43 mouse cellular contexts compared by ENCODE assay signal in genomic region chr2:154757691-154758090, GRCm38 (mm10). TPM values are rescaled to one million over a fixed set of nuclear protein-coding genes. Genes with fewer than 3 reads are reported as not detected.
"Had no signal": no experiment of that assay in that cellular context is flagged by ENCODE, and none has a peak within 500 bp of the region (broad histone marks: within the 10 kb centered on the region; RNA-seq: fewer than 3 reads in every experiment).

No protein-coding gene starts in this region.

- H3K4me1 ChIP-seq: heart, embryonic 15.5 days; hindbrain, embryonic 12.5 days; hindbrain, embryonic 15.5 days; kidney, embryonic 15.5 days had no signal

- H3K4me3 ChIP-seq: heart, adult 2 months; heart, embryonic 13.5 days; heart, embryonic 15.5 days; hindbrain, embryonic 12.5 days; hindbrain, embryonic 15.5 days; kidney, embryonic 15.5 days; limb, embryonic 13.5 days; limb, embryonic 15.5 days; liver, embryonic 12.5 days had no signal

- H3K9ac ChIP-seq: heart, embryonic 13.5 days; heart, embryonic 15.5 days; hindbrain, embryonic 12.5 days; hindbrain, embryonic 15.5 days; kidney, embryonic 15.5 days; limb, embryonic 13.5 days; limb, embryonic 15.5 days; liver, embryonic 12.5 days; liver, embryonic 14.5 days had no signal

- H3K27ac ChIP-seq: heart, adult 2 months; heart, embryonic 13.5 days; heart, embryonic 15.5 days; hindbrain, embryonic 12.5 days; hindbrain, embryonic 15.5 days; hindbrain, postnatal 0 days; kidney, embryonic 15.5 days; kidney, postnatal 0 days; limb, embryonic 15.5 days; liver, embryonic 12.5 days; liver, embryonic 14.5 days had no signal

- H3K9me3 ChIP-seq: heart, embryonic 13.5 days; heart, embryonic 15.5 days; hindbrain, embryonic 15.5 days; kidney, embryonic 15.5 days; limb, embryonic 15.5 days; liver, embryonic 12.5 days had no signal

- DNase-seq: gastrocnemius, postnatal 14 days; gastrocnemius, postnatal 36 days; heart, adult 11 months; heart, adult 2 months; heart, postnatal 14 days; heart, postnatal 36 days; kidney, adult 11 months; kidney, adult 2 months; kidney, adult 9 months; kidney, postnatal 14 days; kidney, postnatal 36 days; layer of hippocampus, adult 9-11 months; layer of hippocampus, postnatal 36 days; left cerebral cortex, postnatal 4 days had no signal

- H3K27me3 ChIP-seq: heart, embryonic 13.5 days; heart, embryonic 15.5 days; hindbrain, embryonic 12.5 days; hindbrain, embryonic 15.5 days; limb, embryonic 13.5 days; limb, embryonic 15.5 days had no signal

- H3K36me3 ChIP-seq: heart, embryonic 13.5 days; heart, embryonic 15.5 days; hindbrain, embryonic 12.5 days; hindbrain, embryonic 15.5 days; kidney, embryonic 15.5 days; limb, embryonic 15.5 days; liver, embryonic 12.5 days had no signal

- H3K4me2 ChIP-seq: heart, embryonic 11.5 days; heart, embryonic 13.5 days; heart, embryonic 15.5 days; hindbrain, embryonic 12.5 days; hindbrain, embryonic 15.5 days; kidney, embryonic 15.5 days; limb, embryonic 13.5 days; limb, embryonic 15.5 days; liver, embryonic 12.5 days had no signal

RNA-seq across cellular contexts. Expression of gene Gm14214, which starts 12.1 kb away (rescaled TPM):
- total RNA-seq: gastrocnemius, adult 18-20 months; gastrocnemius, adult 8-10 months; gastrocnemius, postnatal 14 days; gastrocnemius, postnatal 36 days; heart, adult 2 months; heart, postnatal 14 days; heart, postnatal 36 days; hematopoietic stem cell, adult 5-6 weeks; hindbrain, postnatal 0 days; layer of hippocampus, adult 18-20 months; layer of hippocampus, adult 8-10 months; layer of hippocampus, postnatal 14 days; layer of hippocampus, postnatal 36 days; left cerebral cortex, adult 18-20 months; left cerebral cortex, adult 8-10 months; left cerebral cortex, postnatal 10 days; left cerebral cortex, postnatal 25 days; left cerebral cortex, postnatal 4 days; liver, adult 2 months had no signal
- polyA plus RNA-seq: gonadal fat pad, adult 2 months; heart, adult 2 months; heart, embryonic 11.5 days; heart, embryonic 13.5 days; heart, embryonic 15.5 days; heart, postnatal 0 days; hindbrain, embryonic 12.5 days; hindbrain, embryonic 15.5 days; hindbrain, postnatal 0 days; intestine, embryonic 14.5 days; intestine, embryonic 16.5 days; kidney, adult 2 months; kidney, embryonic 15.5 days; kidney, postnatal 0 days; large intestine, adult 2 months; limb, embryonic 11.5 days; limb, embryonic 13.5 days; limb, embryonic 15.5 days; liver, adult 2 months; liver, embryonic 12.5 days; liver, embryonic 14.5 days had no signal

RNA-seq across cellular contexts. Expression of gene a, which starts 33.5 kb away (rescaled TPM):
- total RNA-seq: gastrocnemius, adult 18-20 months; gastrocnemius, adult 8-10 months; gastrocnemius, postnatal 14 days; gastrocnemius, postnatal 36 days; heart, adult 2 months; heart, postnatal 14 days; heart, postnatal 36 days; hematopoietic stem cell, adult 5-6 weeks; hindbrain, postnatal 0 days; layer of hippocampus, adult 18-20 months; layer of hippocampus, adult 8-10 months; layer of hippocampus, postnatal 36 days; left cerebral cortex, adult 18-20 months; left cerebral cortex, adult 8-10 months; left cerebral cortex, postnatal 25 days; liver, adult 2 months had no signal
- polyA plus RNA-seq: heart, adult 2 months; heart, postnatal 0 days; intestine, embryonic 16.5 days; kidney, adult 2 months; liver, adult 2 months had no signal
